Mouse (Mus musculus) left cerebral cortex, adult 11 months (tissue): ENCODE measurements around the gene Lipm.

Experiments
- DNase-seq: peaks from one replicate; pipeline ENCODE4 v3.0.0; 2022; ENCODE audit warnings: low spot score

Gene Lipm

GRCm38 (mm10) chr19:34165891-34166290 is 65.2 kb downstream of the Lipm start, which contains the start of gene Ankrd22:
TSS of gene Ankrd22 (minus strand) at chr19:34166053.
- no peak for DNase-seq

GRCm38 (mm10) chr19:34166386-34166785 is 65.7 kb downstream of the Lipm start:
- no peak for DNase-seq

- no peak for DNase-seq
These were observed 67.3 kb downstream of the Lipm start for GRCm38 (mm10) chr19:34167896-34168661.

GRCm38 (mm10) chr19:34169121-34169520 is 68.4 kb downstream of the Lipm start:
- DNase-seq: no peak

- DNase-seq: no peak
These were observed 70.4 kb downstream of the Lipm start for GRCm38 (mm10) chr19:34171167-34171566.
